Mouse (Mus musculus) stomach, postnatal 0 days (tissue): ENCODE results near the gene Hint1.

ENCODE experiments used
- CTCF ChIP-seq: IDR thresholded peaks from 2 replicates; pipeline ENCODE4 v1.5.1; 2016; ENCODE audit warnings: antibody characterized with exemption, low read depth, mild to moderate bottlenecking, moderate library complexity
- EP300 ChIP-seq: optimal IDR thresholded peaks from 2 replicates; pipeline ENCODE3; 2016; ENCODE audit warnings: antibody characterized with exemption

GRCm38 (mm10) chr11:54905931-54906330, 39.7 kb downstream of the Hint1 start:
- TF ChIP-seq CTCF (no peak), EP300 (no peak)
